Mouse (Mus musculus) kidney, adult 2 months (tissue): ENCODE data around the gene Pafah1b1.

ENCODE experiments used
- CTCF ChIP-seq: fragments of 200-500 bp; conservative IDR thresholded peaks from 2 replicates; pipeline ENCODE4 v1.5.1; 2011; ENCODE audit warnings: low read depth, mild to moderate bottlenecking, control low read depth, low read length, moderate library complexity, mixed read lengths; ENCODE audit not compliant: insufficient read depth, insufficient read length
- POLR2A ChIP-seq: fragments of 200-500 bp; IDR thresholded peaks from one replicate; pipeline ENCODE4 v1.6.1; 2011; ENCODE audit warnings: low read depth, low read length, control low read depth

GRCm38 (mm10) chr11:74660336-74660735, 64.1 kb downstream of the Pafah1b1 start:
- TF ChIP-seq CTCF, result no peak
- no peak for TF ChIP-seq POLR2A
